Mouse (Mus musculus) kidney, adult 8-10 months (tissue): ENCODE data around the gene Sox8.

ENCODE experiments used
- DNase-seq, 2 experiments: peaks; one replicate each; pipeline ENCODE4 v3.0.0; 2022

Gene Sox8

DNA sequence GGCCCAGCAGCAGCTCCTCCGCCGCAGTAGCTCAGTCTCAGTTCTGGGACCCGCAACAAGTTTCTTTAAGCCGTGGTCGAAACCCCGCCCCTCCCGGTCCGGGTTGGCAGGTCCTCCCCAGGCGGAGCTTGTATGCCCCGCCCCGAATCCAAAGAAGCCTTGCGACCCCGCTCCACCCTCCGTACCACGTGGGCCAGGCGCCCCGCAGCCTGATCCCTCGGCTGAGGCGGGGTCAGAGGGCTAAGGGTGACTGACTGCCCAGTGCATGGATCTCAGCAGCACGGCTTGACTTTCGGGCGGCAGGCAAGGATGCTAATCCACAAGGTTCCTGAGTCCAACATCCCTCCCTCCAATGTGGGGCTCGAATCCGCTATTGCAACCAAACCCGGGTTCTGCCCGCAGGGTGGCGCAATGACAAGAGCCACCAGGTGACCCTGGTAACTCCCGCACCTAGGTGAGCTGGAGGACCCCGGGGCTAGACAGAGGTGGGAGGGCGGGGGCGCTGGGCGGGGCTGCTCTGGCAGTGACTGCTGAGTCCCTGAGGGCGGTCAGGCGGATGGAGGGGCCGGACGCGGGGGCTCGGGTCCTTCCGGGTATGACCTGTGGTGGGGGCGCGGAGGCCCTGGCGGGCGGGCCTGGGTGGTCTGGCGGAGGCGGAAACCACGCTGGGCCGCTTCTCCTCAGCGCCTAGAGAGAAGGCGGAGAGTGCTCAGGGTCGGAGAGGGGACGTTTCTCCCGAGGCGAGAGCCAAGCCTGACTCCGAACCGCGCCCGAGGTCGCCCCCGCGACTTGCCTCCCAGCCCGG, at the start of gene Sox8:
Sox8 (minus strand) TSS at position 39 of the 805 bp plus-strand sequence.
- DNase-seq: peak; percentile 69 to 78

GRCm38 (mm10) chr17:25618508-25619056, 48.1 kb upstream of the Sox8 start:
- DNase-seq: no peak

GRCm38 (mm10) chr17:25614723-25615510, 44.4 kb upstream of the Sox8 start:
- no peak for DNase-seq

DNA sequence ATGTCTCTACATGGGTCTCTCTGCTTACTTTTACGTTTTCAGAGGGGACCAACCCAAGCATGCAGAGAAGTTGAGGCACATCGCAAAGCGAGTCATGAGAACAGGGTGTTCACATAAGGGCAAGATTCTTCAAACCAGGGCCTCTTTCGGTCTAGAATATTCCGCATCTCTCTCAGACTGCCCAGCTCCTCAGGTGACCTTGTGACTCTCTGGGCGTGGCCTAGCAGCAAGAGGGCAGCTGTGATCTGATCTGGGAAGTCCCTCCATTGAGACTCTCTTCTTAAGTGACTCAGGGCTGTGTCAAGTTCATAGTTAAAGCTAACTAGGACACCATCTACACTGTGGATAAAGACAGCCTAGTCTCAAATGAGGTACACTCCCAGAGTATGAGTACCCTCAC, 42.8 kb upstream of the Sox8 start:
- no peak for DNase-seq

GRCm38 (mm10) chr17:25612537-25612936, 42.1 kb upstream of the Sox8 start:
- DNase-seq: no peak

DNA sequence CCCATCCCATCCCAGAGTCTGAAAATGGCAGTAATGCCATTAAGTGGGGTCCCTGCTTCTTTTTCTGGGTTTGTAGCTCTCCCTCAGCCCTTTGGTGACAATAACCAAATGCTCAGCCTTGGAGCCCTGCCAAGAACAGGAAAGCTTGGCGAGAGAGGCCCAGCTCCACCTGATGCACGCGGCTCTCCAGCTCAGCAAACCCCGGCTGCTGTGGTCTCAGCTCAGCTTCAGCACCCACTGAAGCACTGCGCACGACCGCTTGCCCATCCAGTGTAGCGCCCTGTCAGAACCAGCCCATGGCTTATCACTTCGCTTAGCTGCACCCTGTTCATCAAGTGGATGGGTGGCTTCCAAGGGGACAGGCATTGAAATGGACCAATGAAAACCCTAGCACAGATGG, 39.7 kb upstream of the Sox8 start:
- no peak for DNase-seq

- no peak for DNase-seq
Measured at GRCm38 (mm10) chr17:25609506-25609828, 39.0 kb upstream of the Sox8 start.

GRCm38 (mm10) chr17:25608821-25609505, 38.5 kb upstream of the Sox8 start:
- DNase-seq: no peak

DNA sequence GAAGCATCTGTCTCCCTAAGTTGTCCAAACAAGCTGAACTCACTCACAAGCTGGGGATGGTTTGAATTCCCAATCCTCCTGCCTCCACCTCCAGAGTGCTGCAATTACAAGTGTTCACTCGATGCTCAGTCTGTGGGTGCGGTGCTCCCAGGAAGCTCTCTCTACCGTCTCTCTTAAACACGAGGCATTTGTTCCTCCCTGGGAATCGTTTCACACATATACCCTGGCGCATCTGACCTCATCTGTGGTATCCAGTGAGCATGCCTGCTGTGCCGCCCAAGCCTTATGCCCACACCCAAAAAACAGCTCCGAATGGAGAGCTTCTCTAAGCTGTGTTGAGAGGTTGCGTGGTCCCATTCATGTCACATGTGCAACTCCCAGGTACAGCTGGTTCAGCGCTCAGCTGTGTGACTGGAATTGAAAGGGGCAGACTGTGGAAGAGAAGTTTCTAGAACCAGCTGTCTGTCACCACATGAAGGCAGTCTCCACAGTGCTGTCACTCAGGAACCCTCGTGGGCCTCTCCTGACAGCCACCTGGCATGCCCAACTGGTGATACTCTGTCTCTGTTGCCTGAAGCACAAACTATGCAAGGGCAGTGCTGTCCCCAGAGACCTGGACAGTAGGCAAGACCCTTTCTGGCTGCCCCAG, 37.8 kb upstream of the Sox8 start:
- no peak for DNase-seq

DNA sequence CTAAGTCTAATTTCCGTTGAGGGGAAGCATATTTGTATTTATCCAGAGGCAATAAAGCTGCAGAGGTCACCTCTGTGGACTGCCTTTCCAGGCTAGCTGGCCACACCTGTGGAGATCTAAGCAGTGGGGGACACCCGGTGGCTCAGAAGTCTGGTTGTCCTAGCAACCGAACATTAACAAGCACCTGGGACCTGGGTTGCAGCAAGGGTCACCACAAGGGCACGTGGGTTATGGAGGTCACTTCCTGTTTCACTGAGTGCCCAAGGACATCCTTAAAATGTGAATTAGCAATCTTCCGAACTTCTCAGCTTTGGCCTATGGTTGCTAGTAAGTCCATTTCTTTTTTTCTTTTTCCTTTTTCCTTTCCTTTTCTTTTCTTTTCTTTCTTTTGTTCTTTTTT, 33.7 kb upstream of the Sox8 start:
- DNase-seq: no peak

DNA sequence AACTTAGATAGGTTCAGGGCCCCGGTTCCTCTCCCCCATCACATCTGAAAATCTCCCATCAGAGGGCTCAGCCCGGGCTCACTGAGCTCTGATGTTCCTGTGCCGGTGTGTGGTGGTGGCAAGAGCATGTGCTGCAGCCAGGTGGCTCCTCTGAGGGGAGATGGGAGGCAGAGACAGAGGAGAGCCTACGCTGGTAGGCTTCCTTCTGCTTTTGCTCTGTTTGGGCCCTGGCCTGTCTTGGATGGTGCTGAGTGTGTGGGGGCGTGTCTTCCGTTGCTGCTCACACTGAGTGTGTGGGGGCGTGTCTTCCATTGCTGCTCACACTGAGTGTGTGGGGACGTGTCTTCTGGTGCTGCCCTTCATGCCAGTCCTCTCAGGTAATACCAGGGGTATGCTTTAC, 31.9 kb upstream of the Sox8 start:
- no peak for DNase-seq

GRCm38 (mm10) chr17:25597537-25597936, 27.1 kb upstream of the Sox8 start:
- DNase-seq: no peak

GRCm38 (mm10) chr17:25595495-25595894, 25.0 kb upstream of the Sox8 start:
- DNase-seq: no peak

GRCm38 (mm10) chr17:25593411-25594261, 23.1 kb upstream of the Sox8 start:
- no peak for DNase-seq

DNA sequence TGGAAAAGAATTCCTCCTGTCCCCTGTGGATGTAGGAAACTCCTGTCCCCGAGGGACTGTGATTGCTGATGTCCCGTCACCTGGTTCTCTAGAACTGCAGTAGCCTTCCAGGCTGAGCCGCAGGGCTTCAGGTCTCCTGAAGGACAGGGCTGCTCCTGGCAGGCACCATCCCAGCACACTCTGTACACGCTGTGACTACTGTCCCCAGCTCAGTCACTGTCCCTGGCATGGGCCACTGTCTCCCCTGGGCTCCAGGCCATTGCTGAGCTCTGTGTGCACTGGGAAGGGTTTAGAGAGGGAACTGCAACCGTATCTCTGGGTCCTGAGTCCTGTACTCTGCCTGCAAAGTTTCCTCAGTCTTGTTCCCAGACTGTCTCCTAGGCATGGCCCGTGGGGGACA, 21.9 kb upstream of the Sox8 start:
- no peak for DNase-seq

GRCm38 (mm10) chr17:25590985-25591384, 20.5 kb upstream of the Sox8 start:
- DNase-seq: no peak

- DNase-seq: no peak
Measured at GRCm38 (mm10) chr17:25590068-25590467, 19.6 kb upstream of the Sox8 start.

DNA sequence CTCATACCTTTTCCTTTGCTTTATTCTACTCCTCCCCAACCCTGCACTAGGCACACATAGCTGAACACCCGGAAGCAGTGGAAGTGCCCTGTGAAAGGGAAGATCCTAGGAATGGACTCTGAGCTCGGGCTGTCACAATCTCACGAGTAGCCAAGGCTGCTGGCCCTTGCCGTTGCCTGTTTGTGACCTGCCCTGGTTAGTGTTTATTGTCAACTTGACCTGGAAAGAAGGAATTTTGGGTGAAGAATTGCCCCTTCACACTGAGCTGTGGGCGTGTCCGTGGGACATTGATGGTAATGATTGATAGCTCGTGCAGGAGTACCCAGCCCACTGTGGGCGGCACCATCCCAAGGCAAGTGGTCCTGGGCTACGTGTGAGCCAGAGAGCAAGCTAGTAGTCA, 14.2 kb upstream of the Sox8 start:
- peak; percentile 22 to 43 for DNase-seq

DNA sequence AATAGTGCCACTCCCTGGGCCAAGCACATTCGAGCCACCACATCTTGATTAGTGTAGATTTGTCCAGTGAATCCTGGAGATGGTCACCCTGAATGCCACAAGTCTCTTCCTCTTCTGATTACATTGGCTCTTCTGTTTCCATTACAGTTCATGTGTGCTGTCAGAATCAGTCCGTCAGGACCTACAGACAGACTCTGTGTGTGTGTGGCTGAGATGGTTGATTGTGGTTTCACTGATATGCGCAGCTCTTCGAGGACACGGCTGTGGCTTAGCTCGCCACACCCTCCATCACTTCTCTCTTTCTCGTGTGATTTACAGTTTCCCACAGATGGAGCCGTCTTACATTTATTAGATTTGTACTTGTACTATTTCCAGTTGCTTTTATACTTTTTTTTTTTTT, 13.4 kb upstream of the Sox8 start:
- DNase-seq: no peak

- DNase-seq: no peak
Measured at GRCm38 (mm10) chr17:25583099-25583498, 12.6 kb upstream of the Sox8 start.

DNA sequence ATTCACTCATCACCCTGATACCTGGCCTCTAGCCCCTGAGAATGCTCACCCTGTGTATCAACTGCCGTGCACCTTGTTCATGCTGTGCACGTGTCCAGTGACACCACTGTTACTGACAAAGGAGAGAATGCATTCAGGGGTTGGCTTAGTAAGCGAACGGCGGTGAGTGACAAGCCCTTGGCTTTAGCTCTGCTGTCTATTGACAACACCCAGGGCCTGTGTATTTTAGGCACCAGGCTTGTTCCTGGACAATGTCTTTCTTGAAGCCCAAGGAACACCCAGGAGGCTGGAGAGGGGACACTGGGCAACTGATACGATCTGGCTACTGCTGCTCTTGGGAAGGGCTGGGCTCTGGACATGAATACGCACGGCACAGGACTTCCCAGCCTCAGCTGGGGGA, 11.6 kb upstream of the Sox8 start:
- no peak for DNase-seq
